Mouse (Mus musculus): ENCODE results near the gene Il1r1. TPM values are rescaled to one million over a fixed set of nuclear protein-coding genes. Genes with fewer than 3 reads are reported as not detected.

Il1r1 gene
- polyA plus RNA-seq, 1 experiment = 3.4 TPM

- Histone ChIP-seq H3K27me3 (replicated peaks; ENCODE audit: control insufficient read depth, insufficient read depth, low read length) (no peaks in the 10 kb centered on the region), H3K36me3 (ENCODE audit: control insufficient read depth, insufficient read depth, low read length) (no peaks in the 10 kb centered on the region), H3K27ac (ENCODE audit: insufficient read depth, low read depth, low read length) (no peak overlapping the region), H3K4me1 (ENCODE audit: control insufficient read depth, insufficient read depth, low read length) (no peaks in the 10 kb centered on the region), H3K4me3 (ENCODE audit: insufficient read depth, low read depth, low read length) (no peak overlapping the region)
- 81% methylated on average over 3 of the region's 3 CpGs for WGBS
- TF ChIP-seq POLR2A (IDR thresholded peaks at IDR 0.05; ENCODE audit: low read depth, low read length) (no peak), CTCF (conservative IDR thresholded peaks at IDR 0.05; ENCODE audit: insufficient read depth, insufficient read length, low read depth, low read length) (no peak)
- no peak for DNase-seq
Observed at GRCm38 (mm10) chr1:40254347-40255057, 29.6 kb downstream of the Il1r1 start.

GRCm38 (mm10) chr1:40262441-40263121 is 37.7 kb downstream of the Il1r1 start:
- H3K4me1 ChIP-seq (ENCODE audit: control insufficient read depth, insufficient read depth, low read length) = no peaks in the 10 kb centered on the region
- no peaks in the 10 kb centered on the region for H3K27me3 ChIP-seq (replicated peaks; ENCODE audit: control insufficient read depth, insufficient read depth, low read length)
- no peak for TF ChIP-seq CTCF (conservative IDR thresholded peaks at IDR 0.05; ENCODE audit: insufficient read depth, insufficient read length, low read depth, low read length)
- TF ChIP-seq POLR2A (IDR thresholded peaks at IDR 0.05; ENCODE audit: low read depth, low read length) = no peak
- no peak overlapping the region for H3K4me3 ChIP-seq (ENCODE audit: insufficient read depth, low read depth, low read length)
- 66% methylated on average over 9 of the region's 9 CpGs for WGBS
- no peak overlapping the region for H3K27ac ChIP-seq (ENCODE audit: insufficient read depth, low read depth, low read length)
- DNase-seq = no peak
- H3K36me3 ChIP-seq (ENCODE audit: control insufficient read depth, insufficient read depth, low read length) = no peaks in the 10 kb centered on the region

GRCm38 (mm10) chr1:40263122-40263498 is 38.2 kb downstream of the Il1r1 start:
- Histone ChIP-seq H3K27ac (ENCODE audit: insufficient read depth, low read depth, low read length) (no peak overlapping the region), H3K4me3 (ENCODE audit: insufficient read depth, low read depth, low read length) (no peak overlapping the region), H3K27me3 (replicated peaks; ENCODE audit: control insufficient read depth, insufficient read depth, low read length) (no peaks in the 10 kb centered on the region), H3K36me3 (ENCODE audit: control insufficient read depth, insufficient read depth, low read length) (no peaks in the 10 kb centered on the region), H3K4me1 (ENCODE audit: control insufficient read depth, insufficient read depth, low read length) (no peaks in the 10 kb centered on the region)
- 56% methylated on average over 7 of the region's 7 CpGs for WGBS
- DNase-seq = no peak
- TF ChIP-seq POLR2A (IDR thresholded peaks at IDR 0.05; ENCODE audit: low read depth, low read length) (no peak), CTCF (conservative IDR thresholded peaks at IDR 0.05; ENCODE audit: insufficient read depth, insufficient read length, low read depth, low read length) (no peak)

GRCm38 (mm10) chr1:40263679-40264078 is 38.8 kb downstream of the Il1r1 start:
- no peak for DNase-seq
- 89% methylated on average over 8 of the region's 8 CpGs for WGBS
- Histone ChIP-seq H3K4me3 (ENCODE audit: insufficient read depth, low read depth, low read length) (no peak overlapping the region), H3K27ac (ENCODE audit: insufficient read depth, low read depth, low read length) (no peak overlapping the region), H3K27me3 (replicated peaks; ENCODE audit: control insufficient read depth, insufficient read depth, low read length) (no peaks in the 10 kb centered on the region), H3K4me1 (ENCODE audit: control insufficient read depth, insufficient read depth, low read length) (no peaks in the 10 kb centered on the region), H3K36me3 (ENCODE audit: control insufficient read depth, insufficient read depth, low read length) (no peaks in the 10 kb centered on the region)
- TF ChIP-seq POLR2A (IDR thresholded peaks at IDR 0.05; ENCODE audit: low read depth, low read length) (no peak), CTCF (conservative IDR thresholded peaks at IDR 0.05; ENCODE audit: insufficient read depth, insufficient read length, low read depth, low read length) (no peak)

- 66% methylated on average over 6 of the region's 6 CpGs for WGBS
- Histone ChIP-seq H3K4me3 (ENCODE audit: insufficient read depth, low read depth, low read length) (no peak overlapping the region), H3K4me1 (ENCODE audit: control insufficient read depth, insufficient read depth, low read length) (no peaks in the 10 kb centered on the region), H3K27me3 (replicated peaks; ENCODE audit: control insufficient read depth, insufficient read depth, low read length) (no peaks in the 10 kb centered on the region), H3K36me3 (ENCODE audit: control insufficient read depth, insufficient read depth, low read length) (no peaks in the 10 kb centered on the region), H3K27ac (ENCODE audit: insufficient read depth, low read depth, low read length) (no peak overlapping the region)
- TF ChIP-seq CTCF (conservative IDR thresholded peaks at IDR 0.05; ENCODE audit: insufficient read depth, insufficient read length, low read depth, low read length) (no peak), POLR2A (IDR thresholded peaks at IDR 0.05; ENCODE audit: low read depth, low read length) (no peak)
- DNase-seq = peak; percentile 17
Observed at GRCm38 (mm10) chr1:40265301-40265835, 40.5 kb downstream of the Il1r1 start.

GRCm38 (mm10) chr1:40266431-40267260 is 41.8 kb downstream of the Il1r1 start:
- H3K27me3 ChIP-seq (replicated peaks; ENCODE audit: control insufficient read depth, insufficient read depth, low read length) = no peaks in the 10 kb centered on the region
- H3K4me3 ChIP-seq (ENCODE audit: insufficient read depth, low read depth, low read length) = peak overlapping the region; percentile 50
- peak overlapping the region; percentile 63; the same call in 1 of the 2 replicates for H3K27ac ChIP-seq (ENCODE audit: insufficient read depth, low read depth, low read length)
- H3K4me1 ChIP-seq (ENCODE audit: control insufficient read depth, insufficient read depth, low read length) = no peaks in the 10 kb centered on the region
- no peaks in the 10 kb centered on the region for H3K36me3 ChIP-seq (ENCODE audit: control insufficient read depth, insufficient read depth, low read length)
- 1% methylated on average over 36 of the region's 36 CpGs for WGBS
- TF ChIP-seq POLR2A (IDR thresholded peaks at IDR 0.05; ENCODE audit: low read depth, low read length) (no peak), CTCF (conservative IDR thresholded peaks at IDR 0.05; ENCODE audit: insufficient read depth, insufficient read length, low read depth, low read length) (no peak)
- DNase-seq = peak; percentile 82
